ENCODE assay signal across 13 mouse cellular contexts in the genomic region with DNA sequence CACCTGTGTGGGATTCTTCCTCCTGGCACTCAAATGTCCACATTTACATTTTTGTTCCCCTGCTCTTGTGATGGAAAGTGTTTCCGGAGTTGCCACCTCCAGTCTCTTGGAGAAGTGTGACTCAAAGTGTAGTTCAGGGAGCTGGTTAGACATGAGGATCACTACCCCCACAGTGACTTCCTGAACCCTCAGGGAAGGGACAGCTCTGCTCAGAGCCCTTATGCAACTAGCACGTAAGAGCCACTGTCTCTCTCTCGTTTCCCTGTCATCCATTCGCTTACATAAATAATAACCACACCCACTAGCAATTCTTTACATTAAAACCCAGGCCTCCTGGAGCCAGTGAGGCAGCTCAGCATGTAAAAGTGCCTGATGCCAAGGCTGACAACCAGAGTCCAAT. TPM values are rescaled to one million over a fixed set of nuclear protein-coding genes. Genes with fewer than 3 reads are reported as not detected.
"Had no signal": no experiment of that assay in that cellular context is flagged by ENCODE, and none has a peak within 500 bp of the region (broad histone marks: within the 10 kb centered on the region; RNA-seq: fewer than 3 reads in every experiment).

No protein-coding gene starts in this region.

- DNase-seq: retina, postnatal 1 day; right cerebral cortex, adult 18-20 months; right cerebral cortex, postnatal 14 days; right cerebral cortex, postnatal 25 days; right cerebral cortex, postnatal 4 days; spleen, adult 18-20 months; thymus, adult 18-20 months; thymus, adult 2 months; thymus, postnatal 14 days; thymus, postnatal 25 days; thymus, postnatal 36 days; thymus, postnatal 4 days had no signal

RNA-seq across cellular contexts. Expression of a gene that starts 41.2 kb away (rescaled TPM):
- total RNA-seq: neutrophil, adult 5-6 weeks had no signal
